Mouse (Mus musculus) ovary, postnatal 36 days (tissue): ENCODE data around the gene Gm38394.

ENCODE experiments used
- DNase-seq: peaks from one replicate; pipeline ENCODE4 v3.0.0; 2022; ENCODE audit warnings: low spot score, mixed read lengths

Gene Gm38394

GRCm38 (mm10) chr1:133664203-133664970 lies 3.3 kb upstream of the Gm38394 start:
- DNase-seq = no peak

- no peak for DNase-seq
Observed at GRCm38 (mm10) chr1:133663427-133663826, 2.3 kb upstream of the Gm38394 start.

- no peak for DNase-seq
Observed at GRCm38 (mm10) chr1:133662941-133663340, 1.8 kb upstream of the Gm38394 start.

GRCm38 (mm10) chr1:133660466-133661202 lies 484 bp downstream of the Gm38394 start, which contains the start of gene Zbed6:
Gene Zbed6 (minus strand): TSS chr1:133660885.
- DNase-seq = peak; percentile 68

- no peak for DNase-seq
Observed at GRCm38 (mm10) chr1:133658878-133659277, 2.2 kb downstream of the Gm38394 start.

GRCm38 (mm10) chr1:133656811-133657210 lies 4.3 kb downstream of the Gm38394 start:
- DNase-seq = no peak

- DNase-seq = no peak
Observed at GRCm38 (mm10) chr1:133653033-133653432, 8.1 kb downstream of the Gm38394 start.

GRCm38 (mm10) chr1:133650288-133651055 lies 10.6 kb downstream of the Gm38394 start:
- no peak for DNase-seq

- DNase-seq = no peak
Observed at GRCm38 (mm10) chr1:133645652-133646051, 15.5 kb downstream of the Gm38394 start.

- DNase-seq = no peak
Observed at GRCm38 (mm10) chr1:133641163-133641562, 20.0 kb downstream of the Gm38394 start.

- no peak for DNase-seq
Observed at GRCm38 (mm10) chr1:133638517-133638916, 22.6 kb downstream of the Gm38394 start.

- no peak for DNase-seq
Observed at GRCm38 (mm10) chr1:133632168-133632567, 28.9 kb downstream of the Gm38394 start.

GRCm38 (mm10) chr1:133625052-133625451 lies 36.1 kb downstream of the Gm38394 start:
- no peak for DNase-seq

GRCm38 (mm10) chr1:133618311-133618710 lies 42.8 kb downstream of the Gm38394 start:
- no peak for DNase-seq

- DNase-seq = no peak
Observed at GRCm38 (mm10) chr1:133617908-133618307, 43.2 kb downstream of the Gm38394 start.

- DNase-seq = no peak
Observed at GRCm38 (mm10) chr1:133613817-133614216, 47.3 kb downstream of the Gm38394 start.

- no peak for DNase-seq
Observed at GRCm38 (mm10) chr1:133611436-133611835, 49.7 kb downstream of the Gm38394 start.

GRCm38 (mm10) chr1:133610601-133611000 lies 50.5 kb downstream of the Gm38394 start:
- DNase-seq = no peak

- DNase-seq = peak; percentile 96
Observed at GRCm38 (mm10) chr1:133609771-133610502, 51.2 kb downstream of the Gm38394 start, which contains the start of gene Snrpe. Gene Snrpe (minus strand): TSS chr1:133610291.

GRCm38 (mm10) chr1:133603174-133603573 lies 57.9 kb downstream of the Gm38394 start:
- DNase-seq = no peak

GRCm38 (mm10) chr1:133596298-133597007 lies 64.7 kb downstream of the Gm38394 start:
- DNase-seq = no peak
